Mouse (Mus musculus): ENCODE data around the gene Ccdc85c. TPM values are rescaled to one million over a fixed set of nuclear protein-coding genes. Genes with fewer than 3 reads are reported as not detected.

The Ccdc85c gene
- polyA plus RNA-seq, 1 experiment = 26.1 TPM

GRCm38 (mm10) chr12:108251825-108252542 lies 23.2 kb downstream of the Ccdc85c start:
- Histone ChIP-seq H3K36me3 (ENCODE audit: control insufficient read depth, insufficient read depth, low read length) (no peaks in the 10 kb centered on the region), H3K27me3 (ENCODE audit: control insufficient read depth, insufficient read depth, low read length) (no peaks in the 10 kb centered on the region), H3K27ac (ENCODE audit: control insufficient read depth, insufficient read depth, low read length) (no peak overlapping the region), H3K4me1 (replicated peaks; ENCODE audit: control insufficient read depth, insufficient read depth, low read length) (no peaks in the 10 kb centered on the region), H3K4me3 (ENCODE audit: control insufficient read depth, insufficient read depth, low read length) (no peak overlapping the region)
- no peak for TF ChIP-seq POLR2A (IDR thresholded peaks at IDR 0.05; ENCODE audit: control insufficient read depth, extremely low read depth, insufficient read depth, low read length, poor library complexity)
- WGBS = 93% methylated on average over 15 of the region's 15 CpGs
- no peak for DNase-seq

- Histone ChIP-seq H3K27me3 (ENCODE audit: control insufficient read depth, insufficient read depth, low read length) (no peaks in the 10 kb centered on the region), H3K4me1 (replicated peaks; ENCODE audit: control insufficient read depth, insufficient read depth, low read length) (no peaks in the 10 kb centered on the region), H3K27ac (ENCODE audit: control insufficient read depth, insufficient read depth, low read length) (no peak overlapping the region), H3K36me3 (ENCODE audit: control insufficient read depth, insufficient read depth, low read length) (no peaks in the 10 kb centered on the region), H3K4me3 (ENCODE audit: control insufficient read depth, insufficient read depth, low read length) (no peak overlapping the region)
- 91% methylated on average over 31 of the region's 31 CpGs for WGBS
- no peak for TF ChIP-seq CTCF (IDR thresholded peaks at IDR 0.05; ENCODE audit: borderline replicate concordance, control insufficient read depth, extremely low read depth, insufficient read depth, low read length, poor library complexity)
- no peak for TF ChIP-seq POLR2A (IDR thresholded peaks at IDR 0.05; ENCODE audit: control insufficient read depth, extremely low read depth, insufficient read depth, low read length, poor library complexity)
- DNase-seq = no peak
Observed at GRCm38 (mm10) chr12:108251034-108251792, 24.0 kb downstream of the Ccdc85c start.

- no peaks in the 10 kb centered on the region for H3K36me3 ChIP-seq (ENCODE audit: control insufficient read depth, insufficient read depth, low read length)
- no peaks in the 10 kb centered on the region for H3K27me3 ChIP-seq (ENCODE audit: control insufficient read depth, insufficient read depth, low read length)
- H3K4me3 ChIP-seq (ENCODE audit: control insufficient read depth, insufficient read depth, low read length) = no peak overlapping the region
- TF ChIP-seq CTCF (IDR thresholded peaks at IDR 0.05; ENCODE audit: borderline replicate concordance, control insufficient read depth, extremely low read depth, insufficient read depth, low read length, poor library complexity) (no peak), POLR2A (IDR thresholded peaks at IDR 0.05; ENCODE audit: control insufficient read depth, extremely low read depth, insufficient read depth, low read length, poor library complexity) (no peak)
- 83% methylated on average over 10 of the region's 10 CpGs for WGBS
- DNase-seq = no peak
- H3K4me1 ChIP-seq (replicated peaks; ENCODE audit: control insufficient read depth, insufficient read depth, low read length) = peaks cover 4% of the 10 kb centered on the region; the same call in 1 of the 2 replicates
- no peak overlapping the region for H3K27ac ChIP-seq (ENCODE audit: control insufficient read depth, insufficient read depth, low read length)
Observed at GRCm38 (mm10) chr12:108249522-108249921, 25.7 kb downstream of the Ccdc85c start.

GRCm38 (mm10) chr12:108249019-108249418 lies 26.2 kb downstream of the Ccdc85c start:
- no peak overlapping the region for H3K27ac ChIP-seq (ENCODE audit: control insufficient read depth, insufficient read depth, low read length)

GRCm38 (mm10) chr12:108246759-108247500 lies 28.3 kb downstream of the Ccdc85c start:
- no peak overlapping the region for H3K27ac ChIP-seq (ENCODE audit: control insufficient read depth, insufficient read depth, low read length)
- WGBS = 48% methylated on average over 10 of the region's 10 CpGs
- H3K27me3 ChIP-seq (ENCODE audit: control insufficient read depth, insufficient read depth, low read length) = no peaks in the 10 kb centered on the region
- H3K4me1 ChIP-seq (replicated peaks; ENCODE audit: control insufficient read depth, insufficient read depth, low read length) = peaks cover 4% of the 10 kb centered on the region; the same call in 1 of the 2 replicates
- no peak overlapping the region for H3K4me3 ChIP-seq (ENCODE audit: control insufficient read depth, insufficient read depth, low read length)
- no peak for DNase-seq
- TF ChIP-seq CTCF (IDR thresholded peaks at IDR 0.05; ENCODE audit: borderline replicate concordance, control insufficient read depth, extremely low read depth, insufficient read depth, low read length, poor library complexity) (no peak), POLR2A (IDR thresholded peaks at IDR 0.05; ENCODE audit: control insufficient read depth, extremely low read depth, insufficient read depth, low read length, poor library complexity) (no peak)
- no peaks in the 10 kb centered on the region for H3K36me3 ChIP-seq (ENCODE audit: control insufficient read depth, insufficient read depth, low read length)

More at GRCm38 (mm10) chr12:108249019-108249418, 26.2 kb downstream of the Ccdc85c start:
- TF ChIP-seq POLR2A (IDR thresholded peaks at IDR 0.05; ENCODE audit: control insufficient read depth, extremely low read depth, insufficient read depth, low read length, poor library complexity) (no peak), CTCF (IDR thresholded peaks at IDR 0.05; ENCODE audit: borderline replicate concordance, control insufficient read depth, extremely low read depth, insufficient read depth, low read length, poor library complexity) (no peak)
- H3K36me3 ChIP-seq (ENCODE audit: control insufficient read depth, insufficient read depth, low read length) = no peaks in the 10 kb centered on the region
- no peak overlapping the region for H3K4me3 ChIP-seq (ENCODE audit: control insufficient read depth, insufficient read depth, low read length)
- no peaks in the 10 kb centered on the region for H3K27me3 ChIP-seq (ENCODE audit: control insufficient read depth, insufficient read depth, low read length)
- peaks cover 4% of the 10 kb centered on the region; the same call in 1 of the 2 replicates for H3K4me1 ChIP-seq (replicated peaks; ENCODE audit: control insufficient read depth, insufficient read depth, low read length)
- 99% methylated on average over 8 of the region's 8 CpGs for WGBS
- DNase-seq = no peak

GRCm38 (mm10) chr12:108245579-108245978 lies 29.6 kb downstream of the Ccdc85c start:
- H3K27ac ChIP-seq (ENCODE audit: control insufficient read depth, insufficient read depth, low read length) = no peak overlapping the region

More at GRCm38 (mm10) chr12:108245579-108245978, 29.6 kb downstream of the Ccdc85c start:
- WGBS = 76% methylated on average over 9 of the region's 9 CpGs
- Histone ChIP-seq H3K4me3 (ENCODE audit: control insufficient read depth, insufficient read depth, low read length) (no peak overlapping the region), H3K27me3 (ENCODE audit: control insufficient read depth, insufficient read depth, low read length) (no peaks in the 10 kb centered on the region), H3K36me3 (ENCODE audit: control insufficient read depth, insufficient read depth, low read length) (no peaks in the 10 kb centered on the region), H3K4me1 (replicated peaks; ENCODE audit: control insufficient read depth, insufficient read depth, low read length) (peaks cover 4% of the 10 kb centered on the region; the same call in 1 of the 2 replicates)
- DNase-seq = no peak
- TF ChIP-seq POLR2A (IDR thresholded peaks at IDR 0.05; ENCODE audit: control insufficient read depth, extremely low read depth, insufficient read depth, low read length, poor library complexity) (no peak), CTCF (IDR thresholded peaks at IDR 0.05; ENCODE audit: borderline replicate concordance, control insufficient read depth, extremely low read depth, insufficient read depth, low read length, poor library complexity) (no peak)

All from thymus, adult 2 months (tissue).